Mouse (Mus musculus) thymus, adult 2 months (tissue): ENCODE results near the gene Nkx2-2. TPM values are rescaled to one million over a fixed set of nuclear protein-coding genes. Genes with fewer than 3 reads are reported as not detected.

Source experiments
- DNase-seq: peaks from one replicate; pipeline ENCODE4 v3.0.0; 2021
- H3K27ac ChIP-seq: fragments of 200-500 bp; 2 replicates; pipeline ENCODE4 v1.5.1; 2012; ENCODE audit warnings: low read length, control low read depth; ENCODE audit not compliant: control insufficient read depth, insufficient read depth
- H3K27me3 ChIP-seq: fragments of 200-500 bp; 2 replicates; pipeline ENCODE4 v1.6.1; 2012; ENCODE audit warnings: mild to moderate bottlenecking, low read length, moderate library complexity, mixed read lengths; ENCODE audit not compliant: control insufficient read depth, insufficient read depth
- H3K36me3 ChIP-seq: fragments of 200-500 bp; 2 replicates; pipeline ENCODE4 v1.6.1; 2012; ENCODE audit warnings: mild to moderate bottlenecking, low read length, moderate library complexity; ENCODE audit not compliant: control insufficient read depth, insufficient read depth
- H3K4me1 ChIP-seq: fragments of 200-500 bp; replicated peaks from 2 replicates; pipeline ENCODE4 v1.6.1; 2012; ENCODE audit warnings: low read length; ENCODE audit not compliant: control insufficient read depth, insufficient read depth
- H3K4me3 ChIP-seq: fragments of 200-500 bp; 2 replicates; pipeline ENCODE4 v1.5.1; 2012; ENCODE audit warnings: mild to moderate bottlenecking, low read length, control low read depth, moderate library complexity; ENCODE audit not compliant: control insufficient read depth, insufficient read depth
- CTCF ChIP-seq: fragments of 200-500 bp; IDR thresholded peaks from 2 replicates; pipeline ENCODE4 v1.5.1; 2012; ENCODE audit warnings: mild to moderate bottlenecking, control low read depth, low read length, moderate library complexity, borderline replicate concordance; ENCODE audit not compliant: control insufficient read depth, poor library complexity, insufficient read depth; ENCODE audit errors: extremely low read depth
- POLR2A ChIP-seq: fragments of 200-500 bp; IDR thresholded peaks from 2 replicates; pipeline ENCODE4 v1.6.1; 2012; ENCODE audit warnings: mild to moderate bottlenecking, low read length, control low read depth, moderate library complexity; ENCODE audit not compliant: control insufficient read depth, poor library complexity, insufficient read depth; ENCODE audit errors: extremely low read depth
- WGBS: fragments of 180-500 bp; shearing (Covaris S2); methylation state at CpG from one replicate; pipeline ENCODE4 v1.1.7; 2018; 5-methylcytosine and 5-hydroxymethylcytosine counted together
- polyA plus RNA-seq: library from polyadenylated mRNA; depleted of rRNA; stranded (reverse); fragments of >200 nt; gene quantifications from 2 replicates; pipeline ENCODE4 v1.2.3, GENCODE M21; 2012

The Nkx2-2 gene
- polyA plus RNA-seq, 1 experiment, result 0.11 TPM

- no peaks in the 10 kb centered on the region for H3K4me1 ChIP-seq
- no peaks in the 10 kb centered on the region for H3K36me3 ChIP-seq
- peaks cover 38% of the 10 kb centered on the region for H3K27me3 ChIP-seq
- DNase-seq, result no peak
- H3K27ac ChIP-seq, result no peak overlapping the region
- TF ChIP-seq CTCF, result no peak
- TF ChIP-seq POLR2A, result no peak
- H3K4me3 ChIP-seq, result no peak overlapping the region
- 16% methylated on average over 13 of the region's 13 CpGs for WGBS
Observed at GRCm38 (mm10) chr2:147192731-147193130, 1.3 kb downstream of the Nkx2-2 start.

- H3K4me3 ChIP-seq, result no peak overlapping the region
- DNase-seq, result no peak
- peaks cover 51% of the 10 kb centered on the region for H3K27me3 ChIP-seq
- TF ChIP-seq CTCF, result no peak
- no peak for TF ChIP-seq POLR2A
- H3K4me1 ChIP-seq, result no peaks in the 10 kb centered on the region; the same call in 1 of the 2 replicates
- no peaks in the 10 kb centered on the region for H3K36me3 ChIP-seq
- H3K27ac ChIP-seq, result no peak overlapping the region
- WGBS, result 11% methylated on average over 27 of the region's 27 CpGs
Observed at GRCm38 (mm10) chr2:147190316-147191021, 3.6 kb downstream of the Nkx2-2 start.

- TF ChIP-seq CTCF (no peak), POLR2A (no peak)
- Histone ChIP-seq H3K4me1 (no peaks in the 10 kb centered on the region; the same call in 1 of the 2 replicates), H3K27me3 (peaks cover 51% of the 10 kb centered on the region), H3K27ac (no peak overlapping the region), H3K36me3 (no peaks in the 10 kb centered on the region), H3K4me3 (no peak overlapping the region)
- WGBS, result 15% methylated on average over 28 of the region's 28 CpGs
- no peak for DNase-seq
Observed at GRCm38 (mm10) chr2:147189546-147190315, 4.3 kb downstream of the Nkx2-2 start.

- no peaks in the 10 kb centered on the region for H3K36me3 ChIP-seq
- peaks cover 49% of the 10 kb centered on the region for H3K27me3 ChIP-seq
- H3K4me3 ChIP-seq, result no peak overlapping the region
- TF ChIP-seq CTCF, result no peak
- TF ChIP-seq POLR2A, result no peak
- no peak overlapping the region for H3K27ac ChIP-seq
- H3K4me1 ChIP-seq, result no peaks in the 10 kb centered on the region; the same call in 1 of the 2 replicates
- WGBS, result 41% methylated on average over 11 of the region's 11 CpGs
- no peak for DNase-seq
Observed at GRCm38 (mm10) chr2:147188871-147189545, 5.0 kb downstream of the Nkx2-2 start.

- Histone ChIP-seq H3K27me3 (peaks cover 46% of the 10 kb centered on the region), H3K36me3 (no peaks in the 10 kb centered on the region), H3K4me3 (no peak overlapping the region), H3K27ac (no peak overlapping the region), H3K4me1 (no peaks in the 10 kb centered on the region; the same call in 1 of the 2 replicates)
- no peak for DNase-seq
- WGBS, result 10% methylated on average over 28 of the region's 28 CpGs
- TF ChIP-seq CTCF, result no peak
- TF ChIP-seq POLR2A, result no peak
Observed at GRCm38 (mm10) chr2:147188074-147188700, 5.9 kb downstream of the Nkx2-2 start.
